Mouse (Mus musculus): ENCODE results near the gene Fam163a. TPM values are rescaled to one million over a fixed set of nuclear protein-coding genes. Genes with fewer than 3 reads are reported as not detected.

Fam163a gene
- total and polyA plus RNA-seq, 3 experiments: not detected

DNA sequence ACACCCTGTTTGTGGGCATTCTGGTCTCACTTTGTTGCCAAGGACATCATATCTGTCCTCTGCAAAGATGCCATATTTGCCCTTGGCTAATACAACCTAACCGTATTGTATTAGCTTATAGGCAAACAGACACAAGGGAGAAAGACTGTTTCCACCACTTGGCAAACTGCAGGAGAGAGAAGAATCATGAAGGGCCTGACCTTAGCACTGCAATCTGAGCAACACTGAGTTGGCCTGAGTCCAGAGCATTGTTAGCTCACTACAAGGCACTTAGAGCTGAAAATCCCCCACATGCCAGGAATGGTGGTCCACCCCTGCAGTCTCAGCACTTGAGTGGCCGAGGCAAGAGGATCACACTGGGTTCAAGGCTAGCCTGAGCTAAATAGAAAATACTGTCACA lies 13.7 kb upstream of the Fam163a start:
- Histone ChIP-seq H3K9ac (ENCODE audit: insufficient read depth, low read depth) (no peak overlapping the region), H3K27me3 (replicated peaks) (no peaks in the 10 kb centered on the region), H3K4me3 (replicated peaks in 1 of 3; ENCODE audit: low read depth in 2 of 3, low read length in 2 of 3, poor library complexity in 1 of 3) (no peak overlapping the region), H3K79me2 (replicated peaks; ENCODE audit: control insufficient read depth, extremely low read depth, insufficient read depth, poor library complexity, severe bottlenecking) (no peaks in the 10 kb centered on the region), H3K4me2 (ENCODE audit: insufficient read depth, low read depth, poor library complexity, severe bottlenecking) (no peak overlapping the region), H3K27ac (ENCODE audit: insufficient read depth, low read depth) (no peak overlapping the region), H3K36me3 (replicated peaks in 1 of 2; ENCODE audit: control insufficient read depth in 1 of 2, insufficient read depth in 1 of 2, low read length in 1 of 2) (no peaks in the 10 kb centered on the region), H3K9me3 (replicated peaks; ENCODE audit: low read length) (no peaks in the 10 kb centered on the region), H3K4me1 (ENCODE audit: control insufficient read depth in 1 of 2, insufficient read depth in 2 of 2) (peaks cover 7 to 32% of the 10 kb centered on the region in 2 experiments; a peak in 3 of 4 replicates)
- no peak for DNase-seq (ENCODE audit: extremely low read depth)
- dilution Hi-C loops (cut with MboI; ENCODE audit: extremely low pct_ligation_motif_present, extremely low pct_unique_long_range_greater_than_20kb, low sequenced_read_pairs): no loop called here
- TF ChIP-seq MAZ (IDR thresholded peaks at IDR 0.05; ENCODE audit: low read depth, low read length) (no peak), TCF12 (IDR thresholded peaks at IDR 0.05; ENCODE audit: low read depth, low read length) (no peak), USF2 (conservative IDR thresholded peaks at IDR 0.05; ENCODE audit: low read depth, low read length) (no peak), TBP (conservative IDR thresholded peaks at IDR 0.05; ENCODE audit: low read depth, low read length) (no peak), EP300 (IDR thresholded peaks at IDR 0.05; ENCODE audit: low read length) (no peak), POLR2AphosphoS2 (IDR thresholded peaks at IDR 0.05; ENCODE audit: low read depth, low read length) (no peak), BHLHE40 (IDR thresholded peaks at IDR 0.05; ENCODE audit: low read depth, low read length) (no peak), PAX5 (IDR thresholded peaks at IDR 0.05; ENCODE audit: low read length) (no peak), ELF1 (IDR thresholded peaks at IDR 0.05; ENCODE audit: low read depth, low read length) (no peak), MYC (IDR thresholded peaks at IDR 0.05; ENCODE audit: low read depth, low read length) (no peak), UBTF (IDR thresholded peaks at IDR 0.05; ENCODE audit: low read depth, low read length) (no peak), CHD2 (IDR thresholded peaks at IDR 0.05; ENCODE audit: low read length) (no peak), CHD1 (IDR thresholded peaks at IDR 0.05; ENCODE audit: low read depth, low read length) (no peak), RCOR1 (conservative IDR thresholded peaks at IDR 0.05; ENCODE audit: low read depth, low read length) (no peak), NRF1 (IDR thresholded peaks at IDR 0.05; ENCODE audit: low read depth, low read length) (no peak), IRF4 (IDR thresholded peaks at IDR 0.05; ENCODE audit: low read depth, low read length) (no peak), MAFK (IDR thresholded peaks at IDR 0.05; ENCODE audit: insufficient replicate concordance, low read length) (no peak), ETS1 (conservative IDR thresholded peaks at IDR 0.05; ENCODE audit: low read depth, low read length) (no peak), SMC3 (IDR thresholded peaks at IDR 0.05; ENCODE audit: low read depth, low read length) (no peak)
- in situ Hi-C loops (cut with MboI; ENCODE audit: low pct_ligation_motif_present, low pct_unique_long_range_greater_than_20kb, low sequenced_read_pairs): no loop called here

- dilution Hi-C loops (cut with MboI; ENCODE audit: extremely low pct_ligation_motif_present, extremely low pct_unique_long_range_greater_than_20kb, low sequenced_read_pairs) (no loop called here), in situ Hi-C loops (cut with MboI; ENCODE audit: low pct_ligation_motif_present, low pct_unique_long_range_greater_than_20kb, low sequenced_read_pairs) (no loop called here)
- Histone ChIP-seq H3K9ac (ENCODE audit: insufficient read depth, low read depth) (no peak overlapping the region), H3K4me2 (ENCODE audit: insufficient read depth, low read depth, poor library complexity, severe bottlenecking) (no peak overlapping the region), H3K27ac (ENCODE audit: insufficient read depth, low read depth) (no peak overlapping the region), H3K79me2 (replicated peaks; ENCODE audit: control insufficient read depth, extremely low read depth, insufficient read depth, poor library complexity, severe bottlenecking) (no peaks in the 10 kb centered on the region), H3K4me1 (ENCODE audit: control insufficient read depth in 1 of 2, insufficient read depth in 2 of 2) (peaks cover 7 to 32% of the 10 kb centered on the region in 2 experiments; a peak in 3 of 4 replicates), H3K36me3 (replicated peaks in 1 of 2; ENCODE audit: control insufficient read depth in 1 of 2, insufficient read depth in 1 of 2, low read length in 1 of 2) (no peaks in the 10 kb centered on the region), H3K27me3 (replicated peaks) (no peaks in the 10 kb centered on the region), H3K9me3 (replicated peaks; ENCODE audit: low read length) (no peaks in the 10 kb centered on the region), H3K4me3 (replicated peaks in 1 of 3; ENCODE audit: low read depth in 2 of 3, low read length in 2 of 3, poor library complexity in 1 of 3) (no peak overlapping the region)
- TF ChIP-seq MXI1 (IDR thresholded peaks at IDR 0.05; ENCODE audit: low read depth, low read length) (no peak), MAFK (IDR thresholded peaks at IDR 0.05; ENCODE audit: insufficient replicate concordance, low read length) (no peak), ZKSCAN1 (IDR thresholded peaks at IDR 0.05; ENCODE audit: borderline replicate concordance, low read depth, low read length) (no peak), KAT2A (IDR thresholded peaks at IDR 0.05; ENCODE audit: insufficient replicate concordance, low read length) (no peak), TCF12 (IDR thresholded peaks at IDR 0.05; ENCODE audit: low read depth, low read length) (no peak), PAX5 (IDR thresholded peaks at IDR 0.05; ENCODE audit: low read length) (no peak), CTCF (conservative IDR thresholded peaks at IDR 0.05 in 1 of 2, IDR thresholded peaks at IDR 0.05 in 1 of 2; ENCODE audit: low read depth in 2 of 2, low read length in 2 of 2) (no peak)
- no peak for DNase-seq (ENCODE audit: extremely low read depth)
These were observed 13.1 kb upstream of the Fam163a start for GRCm38 (mm10) chr1:156217941-156218340.

Data from CH12.LX (cell line).